Mouse (Mus musculus) neural tube, embryonic 11.5 days (tissue): ENCODE measurements around the gene Slc12a1. TPM values are rescaled to one million over a fixed set of nuclear protein-coding genes. Genes with fewer than 3 reads are reported as not detected.

Source experiments
- ATAC-seq: fragments of 200-750 bp; cut with Nextera tagmentation; 2 replicates; pipeline ENCODE4 v1.8.0; 2017; ENCODE audit warnings: moderate number of reproducible peaks, mild to moderate bottlenecking, moderate TSS enrichment, moderate library complexity; ENCODE audit not compliant: insufficient read depth, low FRiP score, low TSS enrichment
- DNase-seq: peaks from one replicate; pipeline ENCODE4 v3.0.0-alpha.2; 2015; ENCODE audit warnings: low spot score
- H3K27ac ChIP-seq: fragments of 300-500 bp; sonication (generic); 2 replicates; pipeline ENCODE4 v1.5.1; 2014; ENCODE audit warnings: low read depth, mild to moderate bottlenecking, low read length
- H3K27me3 ChIP-seq: fragments of 300-500 bp; sonication (generic); 2 replicates; pipeline ENCODE4 v1.6.1; 2014; ENCODE audit warnings: mild to moderate bottlenecking, low read length, mixed read lengths; ENCODE audit not compliant: control insufficient read depth, insufficient read depth
- H3K36me3 ChIP-seq: fragments of 300-500 bp; sonication (generic); 2 replicates; pipeline ENCODE4 v1.6.1; 2014; ENCODE audit warnings: mild to moderate bottlenecking, low read length, moderate library complexity, mixed read lengths; ENCODE audit not compliant: control insufficient read depth, insufficient read depth
- H3K4me1 ChIP-seq: fragments of 300-500 bp; sonication (generic); 2 replicates; pipeline ENCODE4 v1.6.1; 2014; ENCODE audit warnings: low read length, mixed read lengths; ENCODE audit not compliant: control insufficient read depth, insufficient read depth
- H3K4me2 ChIP-seq: fragments of 300-500 bp; sonication (generic); 2 replicates; pipeline ENCODE4 v1.6.1; 2014; ENCODE audit warnings: low read depth, mild to moderate bottlenecking, moderate library complexity
- H3K4me3 ChIP-seq: fragments of 300-500 bp; sonication (generic); 2 replicates; pipeline ENCODE4 v1.5.1; 2014; ENCODE audit warnings: low read depth, low read length
- H3K9ac ChIP-seq: fragments of 300-500 bp; sonication (generic); 2 replicates; pipeline ENCODE4 v1.6.1; 2014; ENCODE audit warnings: mild to moderate bottlenecking, low read length
- H3K9me3 ChIP-seq: fragments of 300-500 bp; sonication (generic); 2 replicates; pipeline ENCODE4 v1.6.1; 2016; ENCODE audit warnings: low read length; ENCODE audit not compliant: control insufficient read depth
- WGBS: fragments of 180-500 bp; shearing (Covaris S2); extraction: QIAGEN DNeasy Blood & Tissue Kit; methylation state at CpG from one replicate; pipeline ENCODE4 v1.1.7; 2014; 5-methylcytosine and 5-hydroxymethylcytosine counted together
- polyA plus RNA-seq: library from polyadenylated mRNA; unstranded; fragments of >200 nt; fragmentation: Nextera tagmentation; extraction: Ambion mirVana; gene quantifications from 2 replicates; pipeline ENCODE4 v1.2.1, GENCODE M21; 2014

The Slc12a1 gene
- polyA plus RNA-seq, 1 experiment from 2014 or later, result 0.07 TPM

GRCm38 (mm10) chr2:125178225-125178798 is 26.0 kb downstream of the Slc12a1 start:
- H3K9ac ChIP-seq, result no peak overlapping the region
- DNase-seq, result no peak
- 82% methylated on average over 7 of the region's 7 CpGs for WGBS
- H3K27ac ChIP-seq, result no peak overlapping the region
- ATAC-seq, result no peak
- H3K4me2 ChIP-seq, result no peak overlapping the region
- H3K4me3 ChIP-seq, result no peak overlapping the region
- no peaks in the 10 kb centered on the region for H3K27me3 ChIP-seq
- no peaks in the 10 kb centered on the region for H3K36me3 ChIP-seq
- H3K4me1 ChIP-seq, result no peaks in the 10 kb centered on the region
- H3K9me3 ChIP-seq, result no peaks in the 10 kb centered on the region

GRCm38 (mm10) chr2:125187904-125188303 is 35.6 kb downstream of the Slc12a1 start:
- no peak for ATAC-seq
- Histone ChIP-seq H3K9ac (no peak overlapping the region), H3K4me1 (no peaks in the 10 kb centered on the region), H3K4me3 (no peak overlapping the region), H3K4me2 (no peak overlapping the region), H3K27ac (no peak overlapping the region), H3K36me3 (no peaks in the 10 kb centered on the region), H3K27me3 (no peaks in the 10 kb centered on the region), H3K9me3 (no peaks in the 10 kb centered on the region)
- no peak for DNase-seq
- WGBS, result 86% methylated on average over 11 of the region's 11 CpGs

GRCm38 (mm10) chr2:125189197-125189596 is 36.9 kb downstream of the Slc12a1 start:
- Histone ChIP-seq H3K27me3 (no peaks in the 10 kb centered on the region), H3K36me3 (no peaks in the 10 kb centered on the region), H3K9me3 (no peaks in the 10 kb centered on the region), H3K4me3 (no peak overlapping the region), H3K4me2 (no peak overlapping the region), H3K9ac (no peak overlapping the region), H3K27ac (no peak overlapping the region), H3K4me1 (no peaks in the 10 kb centered on the region)
- ATAC-seq (no peak; the same call in 1 of the 2 replicates), DNase-seq (peak; percentile 69)
- WGBS, result 5% methylated on average over 2 of the region's 2 CpGs

- Histone ChIP-seq H3K4me3 (no peak overlapping the region), H3K36me3 (no peaks in the 10 kb centered on the region), H3K4me2 (no peak overlapping the region), H3K27ac (no peak overlapping the region), H3K4me1 (no peaks in the 10 kb centered on the region), H3K9me3 (no peaks in the 10 kb centered on the region), H3K9ac (no peak overlapping the region), H3K27me3 (no peaks in the 10 kb centered on the region)
- no peak for DNase-seq
- no peak for ATAC-seq
Observed at GRCm38 (mm10) chr2:125192905-125193304, 40.6 kb downstream of the Slc12a1 start.

GRCm38 (mm10) chr2:125196771-125197170 is 44.5 kb downstream of the Slc12a1 start:
- ATAC-seq, result no peak
- H3K9ac ChIP-seq, result no peak overlapping the region
- H3K27ac ChIP-seq, result no peak overlapping the region
- H3K4me3 ChIP-seq, result no peak overlapping the region
- 77% methylated on average over 7 of the region's 7 CpGs for WGBS
- H3K27me3 ChIP-seq, result no peaks in the 10 kb centered on the region
- H3K9me3 ChIP-seq, result no peaks in the 10 kb centered on the region
- H3K36me3 ChIP-seq, result no peaks in the 10 kb centered on the region
- DNase-seq, result no peak
- H3K4me1 ChIP-seq, result no peaks in the 10 kb centered on the region
- no peak overlapping the region for H3K4me2 ChIP-seq

- WGBS, result 63% methylated on average over 14 of the region's 14 CpGs
- no peak for DNase-seq
Observed at GRCm38 (mm10) chr2:125208894-125209596, 56.7 kb downstream of the Slc12a1 start.

GRCm38 (mm10) chr2:125211831-125212510 is 59.7 kb downstream of the Slc12a1 start:
- Histone ChIP-seq H3K4me3 (no peak overlapping the region), H3K36me3 (no peaks in the 10 kb centered on the region), H3K4me2 (no peak overlapping the region), H3K9ac (no peak overlapping the region), H3K9me3 (no peaks in the 10 kb centered on the region), H3K4me1 (no peaks in the 10 kb centered on the region), H3K27ac (no peak overlapping the region), H3K27me3 (no peaks in the 10 kb centered on the region)
- ATAC-seq (no peak), DNase-seq (no peak)
- 60% methylated on average over 10 of the region's 10 CpGs for WGBS

More at GRCm38 (mm10) chr2:125208894-125209596, 56.7 kb downstream of the Slc12a1 start:
- Histone ChIP-seq H3K27me3 (no peaks in the 10 kb centered on the region), H3K4me1 (no peaks in the 10 kb centered on the region), H3K27ac (no peak overlapping the region), H3K4me2 (no peak overlapping the region), H3K9ac (no peak overlapping the region), H3K4me3 (no peak overlapping the region), H3K9me3 (no peaks in the 10 kb centered on the region), H3K36me3 (no peaks in the 10 kb centered on the region)
- ATAC-seq, result peak; percentile 66

- 2% methylated on average over 3 of the region's 3 CpGs for WGBS
- Histone ChIP-seq H3K4me2 (no peak overlapping the region), H3K27me3 (no peaks in the 10 kb centered on the region), H3K9me3 (no peaks in the 10 kb centered on the region), H3K36me3 (no peaks in the 10 kb centered on the region), H3K4me3 (no peak overlapping the region), H3K4me1 (no peaks in the 10 kb centered on the region), H3K9ac (no peak overlapping the region), H3K27ac (no peak overlapping the region)
- DNase-seq (peak; percentile 77), ATAC-seq (0 out of 2 replicates have a peak, but pooled peaks have one; percentile 50)
Observed at GRCm38 (mm10) chr2:125214592-125214991, 62.3 kb downstream of the Slc12a1 start.
